Mouse (Mus musculus) testis, adult 2 months (tissue): Measurements from ENCODE around the gene Idua.

Source experiments
- CTCF ChIP-seq: fragments of 200-500 bp; IDR thresholded peaks from 2 replicates; pipeline ENCODE4 v1.5.1; 2012; ENCODE audit warnings: low read depth, mild to moderate bottlenecking, inconsistent platforms, low read length, moderate library complexity; ENCODE audit not compliant: control insufficient read depth, insufficient read depth, insufficient replicate concordance
- POLR2A ChIP-seq: fragments of 200-500 bp; IDR thresholded peaks from 2 replicates; pipeline ENCODE4 v1.6.1; 2012; ENCODE audit warnings: low read depth, mild to moderate bottlenecking, inconsistent platforms, low read length, moderate library complexity; ENCODE audit not compliant: control insufficient read depth

GRCm38 (mm10) chr5:108636172-108636571 lies 24.0 kb upstream of the Idua start:
- TF ChIP-seq CTCF (no peak), POLR2A (no peak)
